Mouse (Mus musculus) heart, embryonic 14.5 days (tissue): ENCODE data around the gene Klrc1. TPM values are rescaled to one million over a fixed set of nuclear protein-coding genes. Genes with fewer than 3 reads are reported as not detected.
"Not testable (repeated sequence)": the region's sequence is repeated elsewhere in the genome, so short reads cannot be mapped to it uniquely, and the experiment has no call there.

ENCODE experiments used
- ATAC-seq: fragments of 200-750 bp; cut with Nextera tagmentation; 2 replicates; pipeline ENCODE4 v1.8.0; 2017; ENCODE audit warnings: low read depth, moderate TSS enrichment; ENCODE audit not compliant: insufficient number of reproducible peaks, insufficient read depth, low FRiP score
- H3K27ac ChIP-seq, 2 experiments: fragments of 200-500 bp in 1 of 2; fragments of 300-500 bp in 1 of 2; sonication (generic) in 1 of 2; replicated peaks in 1 of 2; 2 replicates each; pipeline ENCODE4 v1.5.1; 2012 to 2014; ENCODE audit warnings: low read depth in 2 of 2, low read length in 2 of 2, control low read depth in 1 of 2, mild to moderate bottlenecking in 1 of 2, mixed read lengths in 1 of 2; ENCODE audit not compliant: control insufficient read depth in 1 of 2, insufficient read depth in 1 of 2
- H3K27me3 ChIP-seq: fragments of 300-500 bp; sonication (generic); 2 replicates; pipeline ENCODE4 v1.6.1; 2014; ENCODE audit warnings: mild to moderate bottlenecking, low read length, control low read depth; ENCODE audit not compliant: control insufficient read depth, insufficient read depth
- H3K36me3 ChIP-seq: fragments of 300-500 bp; sonication (generic); 2 replicates; pipeline ENCODE4 v1.6.1; 2014; ENCODE audit warnings: mild to moderate bottlenecking, control low read depth, low read length, mixed read lengths; ENCODE audit not compliant: control insufficient read depth, insufficient read depth
- H3K4me1 ChIP-seq, 2 experiments: fragments of 200-500 bp in 1 of 2; fragments of 300-500 bp in 1 of 2; sonication (generic) in 1 of 2; 2 replicates each; pipeline ENCODE4 v1.6.1; 2012 to 2014; ENCODE audit warnings: low read length in 2 of 2, control low read depth in 1 of 2, mixed read lengths in 1 of 2; ENCODE audit not compliant: control insufficient read depth in 2 of 2, insufficient read depth in 2 of 2
- H3K4me2 ChIP-seq: fragments of 300-500 bp; sonication (generic); 2 replicates; pipeline ENCODE4 v1.6.1; 2014; ENCODE audit warnings: mild to moderate bottlenecking, low read length
- H3K4me3 ChIP-seq, 2 experiments: fragments of 200-500 bp in 1 of 2; fragments of 300-500 bp in 1 of 2; sonication (generic) in 1 of 2; 2 replicates each; pipeline ENCODE4 v1.5.1; 2012 to 2014; ENCODE audit warnings: low read length in 2 of 2, mild to moderate bottlenecking in 2 of 2, control low read depth in 1 of 2, low read depth in 1 of 2, moderate library complexity in 1 of 2; ENCODE audit not compliant: control insufficient read depth in 1 of 2, insufficient read depth in 1 of 2
- H3K9ac ChIP-seq: fragments of 300-500 bp; sonication (generic); 2 replicates; pipeline ENCODE4 v1.6.1; 2014; ENCODE audit warnings: mild to moderate bottlenecking, low read length
- H3K9me3 ChIP-seq: fragments of 300-500 bp; sonication (generic); 2 replicates; pipeline ENCODE4 v1.6.1; 2016; ENCODE audit warnings: low read length, control low read depth; ENCODE audit not compliant: control insufficient read depth
- WGBS: fragments of 180-500 bp; shearing (Covaris S2); extraction: QIAGEN DNeasy Blood & Tissue Kit; methylation state at CpG from one replicate; pipeline ENCODE4 v1.1.7; 2014; 5-methylcytosine and 5-hydroxymethylcytosine counted together
- polyA plus RNA-seq: library from polyadenylated mRNA; unstranded; fragments of >200 nt; fragmentation: Nextera tagmentation; extraction: Ambion mirVana; gene quantifications from 2 replicates; pipeline ENCODE4 v1.2.1, GENCODE M21; 2014

The Klrc1 gene
- polyA plus RNA-seq: not detected in 2 replicates

- no peaks in the 10 kb centered on the region for H3K4me1 ChIP-seq
- no peak within 1 kb of the TSS for H3K4me3 ChIP-seq
- ATAC-seq: no peak
- H3K27me3 ChIP-seq: no peaks in the 10 kb centered on the region
- WGBS: 80% methylated on average over 3 of the region's 3 CpGs
- H3K36me3 ChIP-seq: no peaks in the 10 kb centered on the region
- no peak within 1 kb of the TSS for H3K4me2 ChIP-seq
- no peak within 1 kb of the TSS for H3K9ac ChIP-seq
- no peak within 1 kb of the TSS for H3K27ac ChIP-seq
- H3K9me3 ChIP-seq: no peaks in the 10 kb centered on the region
These were observed at the start of gene Klrc1 for GRCm38 (mm10) chr6:129678873-129679272. TSS of gene Klrc1 (minus strand) at chr6:129678973.

GRCm38 (mm10) chr6:129727237-129727636, 48.5 kb upstream of the Klrc1 start:
- WGBS: 73% methylated on average over 1 of the region's 1 CpGs
- ATAC-seq: no peak

GRCm38 (mm10) chr6:129721390-129721789, 42.6 kb upstream of the Klrc1 start:
- Histone ChIP-seq H3K36me3 (no peaks in the 10 kb centered on the region), H3K9me3 (no peaks in the 10 kb centered on the region), H3K9ac (no peak overlapping the region), H3K27me3 (no peaks in the 10 kb centered on the region), H3K27ac (no peak overlapping the region), H3K4me1 (no peaks in the 10 kb centered on the region), H3K4me2 (no peak overlapping the region), H3K4me3 (no peak overlapping the region)
- no peak for ATAC-seq
- WGBS: 56% methylated on average over 1 of the region's 1 CpGs

More at GRCm38 (mm10) chr6:129727237-129727636, 48.5 kb upstream of the Klrc1 start:
- H3K4me1 ChIP-seq: no peaks in the 10 kb centered on the region
- H3K27ac ChIP-seq: no peak overlapping the region
- no peaks in the 10 kb centered on the region for H3K9me3 ChIP-seq
- H3K9ac ChIP-seq: no peak overlapping the region
- no peak overlapping the region for H3K4me3 ChIP-seq
- H3K36me3 ChIP-seq: no peaks in the 10 kb centered on the region
- no peak overlapping the region for H3K4me2 ChIP-seq
- H3K27me3 ChIP-seq: no peaks in the 10 kb centered on the region

GRCm38 (mm10) chr6:129720487-129720886, 41.7 kb upstream of the Klrc1 start:
- Histone ChIP-seq H3K9ac (no peak overlapping the region), H3K4me3 (no peak overlapping the region), H3K4me1 (no peaks in the 10 kb centered on the region), H3K4me2 (no peak overlapping the region), H3K36me3 (no peaks in the 10 kb centered on the region), H3K27ac (no peak overlapping the region), H3K27me3 (no peaks in the 10 kb centered on the region), H3K9me3 (no peaks in the 10 kb centered on the region)
- WGBS: 32% methylated on average over 3 of the region's 3 CpGs
- no peak for ATAC-seq

- Histone ChIP-seq H3K27me3 (no peaks in the 10 kb centered on the region), H3K4me3 (no peak within 1 kb of the TSS), H3K4me1 (no peaks in the 10 kb centered on the region), H3K9ac (no peak within 1 kb of the TSS), H3K4me2 (no peak within 1 kb of the TSS), H3K9me3 (no peaks in the 10 kb centered on the region), H3K36me3 (no peaks in the 10 kb centered on the region), H3K27ac (no peak within 1 kb of the TSS)
- no peak for ATAC-seq
- 71% methylated on average over 4 of the region's 4 CpGs for WGBS
These were observed 38.3 kb upstream of the Klrc1 start, which contains the start of gene Klri1 for GRCm38 (mm10) chr6:129717032-129717431. TSS of gene Klri1 (minus strand) at chr6:129717132.

GRCm38 (mm10) chr6:129713566-129713965, 34.8 kb upstream of the Klrc1 start:
- H3K27me3 ChIP-seq: no peaks in the 10 kb centered on the region
- 33% methylated on average over 1 of the region's 1 CpGs for WGBS
- no peak overlapping the region for H3K4me3 ChIP-seq
- no peaks in the 10 kb centered on the region for H3K36me3 ChIP-seq
- no peak overlapping the region for H3K27ac ChIP-seq
- H3K9me3 ChIP-seq: no peaks in the 10 kb centered on the region
- H3K4me2 ChIP-seq: no peak overlapping the region
- no peak for ATAC-seq
- H3K9ac ChIP-seq: no peak overlapping the region
- H3K4me1 ChIP-seq: no peaks in the 10 kb centered on the region

GRCm38 (mm10) chr6:129691436-129691835, 12.7 kb upstream of the Klrc1 start:
- H3K36me3 ChIP-seq, H3K9ac ChIP-seq, H3K4me1 ChIP-seq, H3K4me3 ChIP-seq, ATAC-seq, H3K27me3 ChIP-seq, H3K4me2 ChIP-seq, H3K9me3 ChIP-seq, H3K27ac ChIP-seq: not testable (repeated sequence)
- WGBS: 52% methylated on average over 10 of the region's 10 CpGs

- no peaks in the 10 kb centered on the region for H3K9me3 ChIP-seq
- no peak for ATAC-seq
- H3K36me3 ChIP-seq: no peaks in the 10 kb centered on the region
- no peak overlapping the region for H3K9ac ChIP-seq
- 50% methylated on average over 1 of the region's 1 CpGs for WGBS
- no peak overlapping the region for H3K27ac ChIP-seq
- no peaks in the 10 kb centered on the region for H3K27me3 ChIP-seq
- no peak overlapping the region for H3K4me3 ChIP-seq
- H3K4me2 ChIP-seq: no peak overlapping the region
- H3K4me1 ChIP-seq: no peaks in the 10 kb centered on the region
These were observed 1.6 kb upstream of the Klrc1 start for GRCm38 (mm10) chr6:129680379-129680778.
